Mouse (Mus musculus) left cerebral cortex, postnatal 14 days (tissue): Measurements from ENCODE around the gene Pdcd1lg2. TPM values are rescaled to one million over a fixed set of nuclear protein-coding genes. Genes with fewer than 3 reads are reported as not detected.
"Not testable (repeated sequence)": the region's sequence is repeated elsewhere in the genome, so short reads cannot be mapped to it uniquely, and the experiment has no call there.

Experiments used
- DNase-seq, 2 experiments: peaks; one replicate each; pipeline ENCODE4 v3.0.0; 2021 to 2022; ENCODE audit warnings: low spot score in 2 of 2, mixed read lengths in 1 of 2
- intact Hi-C: fragments of 180-260 bp; cut with DNase I; formaldehyde crosslinking; loops from one replicate; pipeline ENCODE4 v1.15.1; 2025
- total RNA-seq, 2 experiments: library from RNA; stranded (reverse); gene quantifications; 2 replicates each; pipeline ENCODE4 v1.2.3; 2021

Gene Pdcd1lg2
- total RNA-seq, 2 experiments from 2014 or later: 0.19 TPM; not detected in 1

DNA sequence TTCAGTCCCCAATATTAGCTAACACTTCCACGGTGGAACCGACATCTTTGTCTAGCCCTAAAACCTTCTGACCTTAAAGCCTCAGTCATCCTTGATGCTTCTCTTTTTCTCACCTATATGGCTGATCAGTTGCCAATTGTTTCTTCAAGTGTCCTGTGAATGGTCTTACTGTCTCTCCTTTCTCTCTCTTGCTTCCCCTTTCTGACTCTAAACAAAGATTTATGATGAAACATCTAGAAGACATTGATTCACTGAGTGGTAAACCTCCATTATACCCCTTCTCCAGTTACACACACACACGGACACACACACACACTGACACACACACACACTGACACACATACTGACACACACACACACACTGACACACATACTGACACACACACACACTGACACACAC is 3.8 kb downstream of the Pdcd1lg2 start:
- intact Hi-C loops: no loop called here
- no peak for DNase-seq

DNA sequence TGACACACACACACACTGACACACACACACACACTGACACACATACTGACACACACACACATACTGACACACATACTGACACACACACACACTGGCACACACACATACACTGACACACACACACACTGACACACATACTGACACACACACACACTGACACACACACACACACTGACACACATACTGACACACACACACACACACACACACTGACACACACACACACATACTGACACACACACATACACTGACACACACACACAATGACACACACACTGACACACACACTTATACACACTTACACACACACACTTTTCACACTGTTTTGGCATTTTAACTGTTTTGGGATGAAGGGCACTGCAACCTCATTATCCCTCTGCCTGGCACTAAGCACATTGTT is 4.2 kb downstream of the Pdcd1lg2 start:
- intact Hi-C loops, DNase-seq: not testable (repeated sequence)

DNA sequence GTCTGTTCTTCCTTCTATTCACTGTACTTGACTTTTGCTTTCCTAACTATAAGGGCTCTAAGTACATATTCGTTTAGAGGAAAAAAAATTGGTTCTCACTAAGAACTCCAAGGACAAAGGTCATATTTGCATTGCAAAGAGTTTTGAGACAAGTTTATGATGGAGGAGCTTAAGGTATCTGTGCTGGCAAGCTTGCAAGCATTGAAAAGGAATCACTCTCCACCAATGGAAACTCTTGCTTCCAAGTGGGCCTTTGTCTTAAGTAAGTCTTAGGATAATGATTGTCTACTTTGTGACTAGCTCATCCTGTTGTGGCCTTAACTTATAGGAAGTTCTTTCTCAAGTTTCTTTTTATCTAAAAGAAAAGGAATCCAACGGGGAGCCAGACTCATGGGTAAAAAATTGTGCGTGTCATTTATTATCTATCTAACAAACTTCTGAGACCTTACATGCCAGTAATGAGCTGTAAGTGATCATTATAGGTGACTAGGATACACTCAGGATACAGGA is 5.7 kb downstream of the Pdcd1lg2 start:
- no peak for DNase-seq
- intact Hi-C loops: no loop called here

GRCm38 (mm10) chr19:29417188-29417587 is 6.5 kb downstream of the Pdcd1lg2 start:
- intact Hi-C loops: no loop called here
- no peak for DNase-seq

GRCm38 (mm10) chr19:29417894-29418293 is 7.2 kb downstream of the Pdcd1lg2 start:
- no peak for DNase-seq
- intact Hi-C loops: no loop called here

- DNase-seq: no peak
- intact Hi-C loops: no loop called here
Measured at GRCm38 (mm10) chr19:29418661-29419115, 8.0 kb downstream of the Pdcd1lg2 start.

DNA sequence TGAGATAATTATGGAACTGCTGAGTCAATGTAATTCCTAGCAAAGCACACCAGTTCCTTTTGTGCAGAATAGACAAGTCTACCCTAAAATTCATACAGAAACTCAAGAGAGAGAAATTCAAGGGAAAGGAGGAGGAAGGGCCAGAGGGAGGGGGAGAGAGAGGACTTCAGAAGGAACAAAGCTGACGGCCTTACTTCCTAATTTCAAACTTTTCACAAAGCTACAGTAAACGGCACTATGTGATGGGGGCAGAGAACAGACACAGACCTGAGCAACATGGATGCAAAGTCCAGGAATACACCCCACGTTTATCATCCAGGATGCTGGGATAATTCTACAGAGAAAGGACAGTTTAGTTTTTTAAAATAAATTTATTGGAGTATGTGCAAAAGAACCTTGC is 8.8 kb downstream of the Pdcd1lg2 start:
- intact Hi-C loops: no loop called here
- DNase-seq: no peak

DNA sequence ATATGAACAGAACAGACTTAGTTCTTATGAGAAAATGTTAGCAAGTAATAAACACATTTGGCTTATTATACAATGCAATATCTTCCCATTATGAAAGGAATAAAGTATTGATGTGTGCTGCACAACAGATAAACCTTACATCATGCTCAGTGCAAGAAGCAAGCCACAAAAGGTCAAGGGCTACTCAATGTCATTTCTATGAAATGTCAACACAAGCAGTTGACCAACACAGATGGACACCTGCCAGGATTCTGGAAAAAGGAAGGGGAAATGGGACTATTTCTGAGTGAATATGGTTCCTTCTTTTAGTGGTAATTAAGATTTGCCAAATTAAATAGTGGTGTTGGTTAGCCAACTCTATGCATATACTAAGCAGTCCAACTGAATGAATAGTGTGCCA is 9.2 kb downstream of the Pdcd1lg2 start:
- intact Hi-C loops: no loop called here
- DNase-seq: no peak

DNA sequence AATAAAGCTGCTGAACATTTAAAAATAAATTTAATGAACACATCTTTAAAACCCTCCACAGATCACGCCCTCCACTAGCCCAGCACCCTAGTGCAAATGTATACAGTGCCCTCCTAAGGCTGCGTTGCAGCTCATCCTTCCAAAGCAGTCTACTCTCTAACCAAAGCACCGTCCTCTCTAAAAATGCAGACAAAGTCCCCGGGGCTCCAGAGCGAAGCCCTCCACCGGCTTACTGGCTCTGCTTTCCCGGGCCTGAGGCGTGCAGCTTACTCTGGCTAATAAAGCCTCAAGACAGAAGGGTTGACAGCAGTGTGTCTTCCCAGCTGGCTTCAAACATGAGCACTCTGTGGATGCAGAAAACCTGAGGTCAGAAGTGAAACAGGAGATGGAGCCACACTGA is 9.7 kb downstream of the Pdcd1lg2 start:
- no peak for DNase-seq
- intact Hi-C loops: no loop called here

GRCm38 (mm10) chr19:29422013-29422645 is 11.4 kb downstream of the Pdcd1lg2 start:
- DNase-seq: no peak
- intact Hi-C loops: no loop called here

DNA sequence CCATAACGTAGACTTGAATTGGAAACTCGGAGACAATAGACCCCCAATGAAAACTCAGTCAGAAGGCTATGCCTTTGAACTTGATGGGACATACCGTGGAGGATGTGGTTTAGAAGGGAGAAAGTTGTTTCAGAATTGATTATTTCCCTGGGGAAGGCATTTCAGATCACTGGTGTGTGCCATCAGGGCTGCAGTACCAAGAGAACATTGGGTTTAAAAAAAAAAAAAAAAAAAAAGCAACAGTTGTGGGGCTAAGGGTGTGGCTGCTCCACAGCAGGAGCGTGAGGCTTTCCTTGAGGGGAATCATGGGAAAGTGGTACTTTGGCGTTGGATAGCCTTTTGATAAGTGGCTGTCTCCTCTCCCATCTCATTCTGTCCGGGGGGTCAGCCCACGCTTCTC is 12.1 kb downstream of the Pdcd1lg2 start:
- intact Hi-C loops: no loop called here
- no peak for DNase-seq

GRCm38 (mm10) chr19:29430516-29430915 is 19.8 kb downstream of the Pdcd1lg2 start:
- DNase-seq: no peak
- intact Hi-C loops: no loop called here

DNA sequence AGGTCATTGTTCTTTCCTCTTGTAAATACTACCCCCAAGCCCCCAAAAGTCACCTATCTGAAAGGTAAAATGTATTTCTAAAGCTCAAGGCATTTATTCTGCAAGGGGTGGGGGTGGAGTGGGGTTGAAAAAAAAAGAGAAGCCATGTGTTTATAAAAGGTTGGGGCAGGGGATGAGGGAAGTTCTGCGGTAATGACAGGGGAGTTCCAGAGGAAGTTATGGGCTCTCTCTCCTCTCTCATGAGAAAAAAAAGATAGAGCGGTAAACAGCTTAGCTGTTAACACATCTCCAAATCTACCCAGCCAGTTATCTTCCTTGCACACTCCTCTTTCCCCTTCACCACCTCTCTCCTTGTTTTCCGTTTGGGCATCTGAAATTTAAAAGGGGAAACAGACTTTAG is 20.2 kb downstream of the Pdcd1lg2 start:
- intact Hi-C loops: no loop called here
- no peak for DNase-seq

- no peak for DNase-seq
- intact Hi-C loops: no loop called here
Measured at GRCm38 (mm10) chr19:29436793-29437479, 26.2 kb downstream of the Pdcd1lg2 start.

DNA sequence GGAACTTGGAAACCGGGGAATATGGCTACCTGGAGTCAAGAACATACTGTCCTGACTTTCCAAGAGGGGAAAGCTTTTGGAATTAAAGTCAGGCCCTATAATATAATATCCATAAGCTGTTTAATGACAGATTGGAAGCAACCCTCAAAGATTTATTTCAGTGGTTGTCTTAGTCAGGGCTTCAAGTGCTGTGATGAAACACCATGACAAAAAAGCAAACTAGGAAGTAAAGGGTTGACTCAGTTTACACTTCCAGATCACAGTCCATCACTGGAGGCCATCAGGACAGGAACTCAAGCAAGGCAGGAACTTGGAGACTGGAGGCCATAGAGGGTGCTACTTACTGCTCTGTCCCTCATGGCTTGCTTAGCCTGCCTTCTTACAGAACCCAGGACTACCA is 27.1 kb downstream of the Pdcd1lg2 start:
- no peak for DNase-seq
- intact Hi-C loops: no loop called here

DNA sequence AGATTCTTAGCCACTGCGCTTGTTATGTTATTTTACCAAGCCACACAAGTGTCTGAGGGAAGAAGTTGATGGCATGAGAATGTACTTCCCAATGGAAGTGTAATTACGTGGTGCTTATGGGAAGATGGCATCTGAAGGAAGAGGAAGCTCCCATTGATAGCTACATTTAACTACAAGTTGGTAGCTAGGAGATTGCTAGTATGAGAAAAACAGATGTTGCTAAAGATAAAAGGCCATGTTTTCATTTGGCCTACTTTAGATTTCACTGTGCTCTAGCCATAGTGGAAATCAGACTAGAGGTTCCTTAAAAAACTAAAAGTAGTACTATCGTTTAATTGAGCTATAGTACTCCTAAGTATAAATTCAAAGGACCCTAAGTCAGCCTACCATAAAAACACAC is 28.5 kb downstream of the Pdcd1lg2 start:
- intact Hi-C loops: no loop called here

DNA sequence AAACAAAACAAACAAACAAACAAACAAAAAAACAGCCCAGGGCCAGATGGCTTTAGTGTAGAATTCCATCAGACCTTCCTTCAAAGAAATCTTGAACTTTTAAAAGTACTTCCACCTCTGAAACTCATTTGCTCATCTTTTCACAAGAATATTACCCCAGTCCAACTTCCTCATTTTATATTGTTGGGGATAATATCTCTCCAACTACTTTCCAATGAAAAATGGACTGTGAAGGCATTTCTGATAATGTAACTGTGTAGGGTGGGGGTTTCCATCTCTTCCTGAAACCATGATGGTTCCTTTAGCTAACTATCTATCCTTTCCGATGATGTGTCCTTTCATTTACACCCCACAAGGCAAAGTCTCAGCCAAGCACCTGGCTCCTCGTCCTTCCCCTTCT is 31.8 kb downstream of the Pdcd1lg2 start:
- intact Hi-C loops: no loop called here
- no peak for DNase-seq

More for the DNA sequence above, 28.5 kb downstream of the Pdcd1lg2 start:
- DNase-seq: no peak

GRCm38 (mm10) chr19:29444364-29444763 is 33.6 kb downstream of the Pdcd1lg2 start:
- intact Hi-C loops: no loop called here
- DNase-seq: no peak

- no peak for DNase-seq
- intact Hi-C loops: no loop called here
Measured at GRCm38 (mm10) chr19:29448373-29448772, 37.7 kb downstream of the Pdcd1lg2 start.

DNA sequence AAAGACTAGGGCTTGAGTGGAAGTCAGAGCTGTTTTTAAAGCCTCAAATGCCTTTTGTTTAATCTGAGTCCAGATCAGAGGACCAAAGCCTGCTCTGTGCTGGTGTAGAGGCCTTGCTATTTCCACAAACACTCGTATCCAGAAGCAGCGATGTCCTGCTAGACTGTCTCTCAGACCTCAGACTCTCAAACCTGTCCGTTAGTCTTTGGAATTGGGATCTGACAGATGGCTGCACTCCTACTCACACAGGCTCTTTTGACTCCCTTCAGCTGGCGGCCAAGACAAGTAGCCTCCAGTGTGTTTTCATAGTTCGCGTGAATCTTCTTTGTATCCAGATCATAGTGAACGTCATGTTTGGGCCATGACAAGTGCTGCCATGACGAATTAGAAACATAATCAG is 39.7 kb downstream of the Pdcd1lg2 start:
- DNase-seq: no peak
- intact Hi-C loops: no loop called here

DNA sequence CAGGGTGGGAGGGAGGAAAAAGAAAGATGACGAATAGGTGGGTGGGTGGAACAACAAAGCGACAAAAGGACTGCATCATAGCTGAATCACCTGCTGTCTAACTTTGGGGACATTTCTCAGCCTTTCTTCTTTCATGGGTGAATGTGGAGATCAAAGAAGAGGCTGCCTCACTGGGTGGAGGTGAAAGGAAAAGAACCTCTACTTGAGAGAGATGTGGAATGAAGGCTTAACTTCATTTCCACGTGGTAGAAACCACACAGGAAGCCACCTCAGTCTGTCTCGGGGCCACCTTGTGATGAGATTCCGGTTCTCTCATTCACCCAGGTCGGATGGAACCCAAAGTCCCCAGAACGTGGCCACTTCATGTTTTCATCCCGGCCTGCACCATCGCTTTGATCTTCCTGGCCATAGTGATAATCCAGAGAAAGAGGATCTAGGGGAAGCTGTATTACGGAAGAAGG is 43.5 kb downstream of the Pdcd1lg2 start:
- no peak for DNase-seq
- intact Hi-C loops: no loop called here
